Mouse (Mus musculus): ENCODE data around the gene Plpp3.

Gene Plpp3

GRCm38 (mm10) chr4:105191550-105191949 is 34.4 kb downstream of the Plpp3 start:
- DNase-seq: no peak

- DNase-seq: no peak
These were observed 35.5 kb downstream of the Plpp3 start for GRCm38 (mm10) chr4:105192665-105193064.

GRCm38 (mm10) chr4:105195256-105195655 is 38.1 kb downstream of the Plpp3 start:
- DNase-seq: no peak

GRCm38 (mm10) chr4:105196099-105196498 is 39.0 kb downstream of the Plpp3 start:
- no peak for DNase-seq

GRCm38 (mm10) chr4:105196993-105197765 is 40.0 kb downstream of the Plpp3 start:
- no peak for DNase-seq

- DNase-seq: no peak
These were observed 41.5 kb downstream of the Plpp3 start for GRCm38 (mm10) chr4:105198696-105199095.

GRCm38 (mm10) chr4:105199345-105199744 is 42.2 kb downstream of the Plpp3 start:
- no peak for DNase-seq

- DNase-seq: no peak
These were observed 43.7 kb downstream of the Plpp3 start for GRCm38 (mm10) chr4:105200624-105201524.

GRCm38 (mm10) chr4:105202439-105202838 is 45.3 kb downstream of the Plpp3 start:
- no peak for DNase-seq

GRCm38 (mm10) chr4:105203303-105203761 is 46.2 kb downstream of the Plpp3 start:
- DNase-seq: peak in 1 of 2 experiments; percentile 6

GRCm38 (mm10) chr4:105204071-105204470 is 46.9 kb downstream of the Plpp3 start:
- DNase-seq: no peak

- no peak for DNase-seq
These were observed 48.1 kb downstream of the Plpp3 start for GRCm38 (mm10) chr4:105205045-105205851.

- DNase-seq: no peak
These were observed 49.0 kb downstream of the Plpp3 start for GRCm38 (mm10) chr4:105206102-105206501.

- no peak for DNase-seq
These were observed 49.8 kb downstream of the Plpp3 start for GRCm38 (mm10) chr4:105206995-105207394.

- DNase-seq: no peak
These were observed 50.5 kb downstream of the Plpp3 start for GRCm38 (mm10) chr4:105207641-105208040.

GRCm38 (mm10) chr4:105208977-105209376 is 51.8 kb downstream of the Plpp3 start:
- DNase-seq: no peak

GRCm38 (mm10) chr4:105213314-105213713 is 56.2 kb downstream of the Plpp3 start:
- DNase-seq: no peak

GRCm38 (mm10) chr4:105214438-105214837 is 57.3 kb downstream of the Plpp3 start:
- DNase-seq: no peak

- no peak for DNase-seq
These were observed 58.7 kb downstream of the Plpp3 start for GRCm38 (mm10) chr4:105215726-105216410.

GRCm38 (mm10) chr4:105218202-105218601 is 61.1 kb downstream of the Plpp3 start:
- no peak for DNase-seq

- DNase-seq: no peak
These were observed 62.2 kb downstream of the Plpp3 start for GRCm38 (mm10) chr4:105219316-105219715.

- no peak for DNase-seq
These were observed 63.7 kb downstream of the Plpp3 start for GRCm38 (mm10) chr4:105220849-105221248.
